Mouse (Mus musculus) hematopoietic stem cell, adult 5-6 weeks (primary cell): ENCODE measurements around the gene Pou2f2. TPM values are rescaled to one million over a fixed set of nuclear protein-coding genes. Genes with fewer than 3 reads are reported as not detected.
A peak's percentile ranks its signal among the peaks of the same experiment; 100 is the strongest.

Source experiments
- ATAC-seq, 2 experiments: fragments of 125-278 bp in 1 of 2; replicated peaks in 1 of 2; 2 replicates each; pipeline ENCODE4 v1.8.0; 2016 to 2017; ENCODE audit warnings: inconsistent platforms in 2 of 2, mild to moderate bottlenecking in 2 of 2, moderate number of reproducible peaks in 2 of 2, low read depth in 1 of 2, moderate TSS enrichment in 1 of 2; ENCODE audit not compliant: low FRiP score in 2 of 2, poor library complexity in 2 of 2, severe bottlenecking in 2 of 2, insufficient read depth in 1 of 2, low TSS enrichment in 1 of 2
- total RNA-seq: library from RNA; stranded (forward); fragments of 172-1452, 232-1000 nt; gene quantifications from 2 replicates; pipeline ENCODE4 v1.2.3, GENCODE M21; 2017

Pou2f2 gene
- total RNA-seq, 1 experiment from 2014 or later: 3.5 TPM

- peak; percentile 84 to 89 for ATAC-seq
These were observed 26.0 kb upstream of the Pou2f2 start for GRCm38 (mm10) chr7:25205355-25206093.

GRCm38 (mm10) chr7:25203624-25204023 lies 24.1 kb upstream of the Pou2f2 start:
- ATAC-seq: no peak

- no peak for ATAC-seq
These were observed 18.0 kb upstream of the Pou2f2 start for GRCm38 (mm10) chr7:25197384-25198018.

GRCm38 (mm10) chr7:25196107-25196506 lies 16.6 kb upstream of the Pou2f2 start:
- peak; percentile 57 to 61 for ATAC-seq

- ATAC-seq: no peak
These were observed 15.6 kb upstream of the Pou2f2 start for GRCm38 (mm10) chr7:25195148-25195547.

GRCm38 (mm10) chr7:25192110-25192509 lies 12.6 kb upstream of the Pou2f2 start:
- ATAC-seq: no peak

GRCm38 (mm10) chr7:25190806-25191205 lies 11.3 kb upstream of the Pou2f2 start:
- ATAC-seq: no peak

- ATAC-seq: peak; percentile 81 to 97
These were observed 8.4 kb upstream of the Pou2f2 start for GRCm38 (mm10) chr7:25187662-25188650.

- no peak for ATAC-seq
These were observed 4.6 kb upstream of the Pou2f2 start for GRCm38 (mm10) chr7:25184091-25184490.

GRCm38 (mm10) chr7:25181814-25182213 lies 2.3 kb upstream of the Pou2f2 start:
- peak; percentile 30 to 51; a peak in 3 of 4 replicates for ATAC-seq

- ATAC-seq: peak; percentile 85 to 91
These were observed 1.8 kb upstream of the Pou2f2 start for GRCm38 (mm10) chr7:25181331-25181790.

GRCm38 (mm10) chr7:25180512-25180911 lies 986 bp upstream of the Pou2f2 start:
- no peak for ATAC-seq

GRCm38 (mm10) chr7:25178787-25179605 lies 530 bp downstream of the Pou2f2 start:
- no peak for ATAC-seq

GRCm38 (mm10) chr7:25178317-25178716 lies 1.2 kb downstream of the Pou2f2 start:
- ATAC-seq: no peak

- ATAC-seq: no peak
These were observed 5.2 kb downstream of the Pou2f2 start for GRCm38 (mm10) chr7:25174343-25174742.

GRCm38 (mm10) chr7:25172669-25173068 lies 6.9 kb downstream of the Pou2f2 start:
- ATAC-seq: no peak

- ATAC-seq: no peak
These were observed 8.9 kb downstream of the Pou2f2 start for GRCm38 (mm10) chr7:25170583-25170982.
